Mouse (Mus musculus) CD8-positive naive resting alpha-beta T cell, adult 2 months (primary cell): ENCODE data around the gene Gm11020.

ENCODE experiments used
- DNase-seq, 2 experiments: peaks; one replicate each; pipeline ENCODE4 v3.0.0; 2022; ENCODE audit warnings: low read depth in 2 of 2, low spot score in 2 of 2

Gene Gm11020

GRCm38 (mm10) chr8:104341678-104342077 lies 20.3 kb downstream of the Gm11020 start:
- DNase-seq: no peak

GRCm38 (mm10) chr8:104342426-104342825 lies 21.1 kb downstream of the Gm11020 start:
- no peak for DNase-seq

DNA sequence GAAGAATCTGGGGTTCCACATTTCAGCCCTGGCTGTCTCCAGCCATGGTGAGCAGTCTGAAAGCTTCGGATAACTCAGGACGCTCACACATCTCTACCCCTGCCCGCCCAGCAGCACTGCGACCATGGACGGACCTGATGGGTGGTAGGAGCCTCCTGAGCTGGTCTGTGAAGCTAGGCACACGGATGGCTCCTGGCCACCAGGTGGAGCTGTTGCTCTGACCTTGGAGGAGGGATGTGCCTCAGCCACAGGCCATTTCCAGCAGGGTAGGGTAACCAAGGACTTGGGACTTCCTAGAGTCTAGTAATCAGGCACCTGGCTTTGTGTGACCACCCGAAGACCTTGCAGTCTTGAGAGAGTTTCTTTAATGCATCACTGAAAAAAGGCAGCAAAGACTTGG lies 22.6 kb downstream of the Gm11020 start:
- peak; percentile 71 to 79 for DNase-seq

- DNase-seq: no peak
Observed at GRCm38 (mm10) chr8:104344622-104345021, 23.3 kb downstream of the Gm11020 start.

GRCm38 (mm10) chr8:104346706-104347105 lies 25.3 kb downstream of the Gm11020 start:
- no peak for DNase-seq

DNA sequence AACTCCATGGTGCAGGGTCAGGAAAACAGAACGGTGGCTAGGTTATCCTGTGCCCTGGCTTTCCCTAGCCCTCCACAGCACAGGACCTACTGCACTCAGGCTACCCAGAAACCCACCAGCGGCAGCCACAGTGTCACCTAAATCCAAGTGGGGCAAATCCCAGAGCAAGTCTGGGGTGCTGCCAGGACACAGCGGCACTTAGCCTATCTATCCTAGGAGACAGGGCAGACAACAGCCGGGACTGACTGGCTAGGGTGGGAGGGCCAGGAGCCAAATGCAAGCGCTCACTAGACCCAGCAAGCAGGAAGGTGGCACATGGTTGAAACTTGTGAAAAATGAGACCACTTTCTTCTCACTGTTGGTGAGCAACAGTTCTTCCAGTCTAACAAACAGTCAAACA lies 27.6 kb downstream of the Gm11020 start:
- no peak for DNase-seq

DNA sequence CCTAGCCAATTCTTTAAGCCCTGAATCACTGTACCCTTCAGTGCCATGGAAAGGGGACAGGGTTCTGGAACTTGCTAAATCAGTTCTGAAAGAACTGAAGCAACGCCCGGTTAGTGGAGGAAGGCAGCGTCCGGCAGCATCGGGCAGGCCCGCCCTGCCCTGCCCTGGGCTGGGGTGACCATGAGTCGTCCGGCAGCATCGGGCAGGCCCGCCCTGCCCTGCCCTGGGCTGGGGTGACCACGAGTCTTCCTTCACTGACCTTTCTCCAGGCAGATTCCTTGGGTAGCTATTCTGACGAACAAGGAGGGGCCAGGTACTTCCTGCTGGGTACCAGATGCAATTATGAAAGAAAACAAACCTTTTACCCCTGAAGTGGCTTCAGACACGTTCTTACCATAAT lies 28.7 kb downstream of the Gm11020 start:
- no peak for DNase-seq

GRCm38 (mm10) chr8:104353186-104353585 lies 31.8 kb downstream of the Gm11020 start:
- DNase-seq: no peak

DNA sequence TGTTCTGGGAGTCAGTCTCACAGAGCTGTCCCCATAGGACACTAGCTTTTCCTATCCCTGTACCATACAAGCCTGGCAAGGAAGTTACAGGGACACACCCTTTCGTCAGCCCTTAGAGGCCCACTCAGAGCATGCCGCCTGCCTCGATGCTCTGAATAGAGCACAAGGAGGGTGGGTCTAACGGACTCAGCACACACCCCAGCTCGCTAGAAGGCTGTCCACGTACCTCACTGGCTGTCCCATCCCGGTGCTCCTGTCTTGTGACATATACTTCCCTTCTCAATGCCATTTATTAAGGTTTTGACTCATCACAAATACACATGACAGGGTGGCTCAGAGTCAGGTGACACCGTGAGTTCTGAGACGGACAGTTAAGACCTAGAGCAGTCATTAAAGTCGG lies 33.1 kb downstream of the Gm11020 start:
- no peak for DNase-seq

DNA sequence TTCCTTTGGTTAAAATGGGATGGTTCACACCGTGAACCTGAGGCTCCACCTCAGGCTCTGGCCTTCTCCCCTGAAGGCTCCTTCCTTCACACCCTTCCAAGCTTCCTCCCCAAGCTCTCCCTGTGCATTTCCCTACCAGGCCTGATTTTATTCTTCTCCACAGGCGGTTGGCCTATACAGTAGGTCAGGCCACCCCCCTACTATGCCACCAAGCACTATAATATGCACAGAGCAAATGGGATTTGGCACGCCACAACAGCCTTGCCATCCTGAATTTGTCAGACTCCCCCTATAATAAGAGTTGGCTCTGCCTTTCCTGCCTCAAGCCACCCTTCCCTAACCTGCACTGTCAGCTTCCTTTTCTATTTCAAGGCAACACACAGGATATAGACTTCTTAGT lies 37.3 kb downstream of the Gm11020 start:
- no peak for DNase-seq

DNA sequence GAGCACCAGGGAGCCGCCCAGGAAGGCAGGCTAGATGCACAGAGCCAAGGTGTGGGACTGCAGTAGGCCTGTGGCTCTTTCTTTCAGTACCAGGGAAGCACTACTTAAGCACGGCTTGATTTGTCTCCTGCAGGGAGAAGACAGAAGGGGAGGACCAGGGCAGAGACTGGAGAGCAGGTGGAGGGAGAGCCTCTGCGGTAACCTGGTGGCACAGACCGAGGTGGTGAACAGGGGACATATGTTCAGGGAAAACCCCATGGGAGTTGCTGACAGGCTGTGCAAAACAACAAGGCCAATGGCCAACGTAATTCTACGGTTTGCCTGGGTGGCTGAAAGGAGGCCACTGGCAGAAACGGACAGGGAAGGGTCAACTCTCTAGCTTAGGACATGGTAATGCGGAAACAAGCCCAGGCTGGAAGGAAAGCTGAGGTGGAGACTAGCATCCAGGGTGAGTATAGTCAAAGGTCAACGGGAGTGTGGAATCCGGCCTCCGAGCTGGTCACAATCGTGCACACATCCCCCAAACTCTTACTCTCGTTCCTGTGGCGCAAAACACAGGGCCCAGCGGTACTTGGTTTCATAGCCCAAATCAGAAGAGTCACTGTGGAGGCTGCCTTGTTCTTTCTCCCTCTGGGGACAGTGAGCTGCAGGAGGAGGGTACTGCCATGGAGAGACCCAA lies 38.5 kb downstream of the Gm11020 start:
- DNase-seq: no peak

DNA sequence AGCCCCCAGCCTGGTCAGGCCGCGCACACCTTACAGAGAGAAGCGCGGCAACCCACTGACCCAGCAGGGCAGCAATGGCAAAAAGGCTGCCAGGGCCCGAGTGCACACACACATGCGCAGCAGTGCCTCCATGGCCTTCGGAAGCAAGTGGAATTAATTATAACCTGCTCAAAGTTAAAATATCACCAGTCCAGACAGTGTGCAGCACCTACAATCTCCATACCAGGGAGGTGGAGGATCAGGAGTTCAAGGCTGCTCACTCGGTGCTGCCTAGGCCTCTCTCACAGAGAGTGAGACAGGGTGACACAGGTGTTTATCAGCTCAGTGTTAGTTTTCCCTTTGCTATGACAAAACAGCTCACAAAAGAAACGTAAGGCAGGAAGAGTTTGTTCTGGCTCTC lies 44.3 kb downstream of the Gm11020 start:
- no peak for DNase-seq

DNA sequence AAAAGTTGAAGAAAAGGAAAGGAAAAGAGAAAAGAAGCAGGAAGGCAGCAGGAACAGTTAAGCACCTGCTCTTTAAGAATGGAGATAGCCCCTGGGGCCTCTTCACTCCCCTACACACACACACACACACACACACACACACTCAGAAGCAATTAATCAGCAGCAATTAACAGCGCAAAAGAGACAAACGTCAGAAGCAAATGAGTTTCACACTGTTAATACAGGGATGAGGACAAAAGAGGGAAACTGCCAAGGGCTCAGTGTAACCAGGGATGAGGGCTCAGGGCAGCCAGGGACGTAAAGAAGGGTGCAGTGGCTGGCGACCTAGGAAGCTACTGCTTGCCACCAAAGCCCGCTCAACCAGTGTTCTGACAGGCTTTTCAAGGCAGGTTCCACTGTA lies 46.0 kb downstream of the Gm11020 start:
- DNase-seq: no peak

DNA sequence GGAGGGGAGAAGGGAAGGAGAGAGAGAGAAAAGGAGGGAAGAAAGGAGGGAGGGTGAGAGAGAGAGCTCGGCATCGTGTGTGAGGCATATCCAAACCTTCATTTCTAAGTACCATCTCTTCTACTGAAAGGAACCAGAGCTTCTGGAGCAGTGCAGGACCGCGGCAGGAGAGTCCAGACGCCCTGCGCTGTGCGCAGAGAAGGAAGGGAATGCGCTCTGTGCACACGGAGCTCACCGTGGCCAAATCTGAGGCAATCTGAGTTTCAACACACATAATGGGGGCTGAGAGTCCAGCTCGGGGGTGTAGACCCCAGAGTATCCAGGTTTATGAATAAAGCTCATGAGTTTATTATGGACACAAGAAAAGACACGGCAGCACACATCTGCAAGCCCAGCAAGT lies 48.2 kb downstream of the Gm11020 start:
- no peak for DNase-seq

- no peak for DNase-seq
Observed at GRCm38 (mm10) chr8:104370071-104370470, 48.7 kb downstream of the Gm11020 start.

DNA sequence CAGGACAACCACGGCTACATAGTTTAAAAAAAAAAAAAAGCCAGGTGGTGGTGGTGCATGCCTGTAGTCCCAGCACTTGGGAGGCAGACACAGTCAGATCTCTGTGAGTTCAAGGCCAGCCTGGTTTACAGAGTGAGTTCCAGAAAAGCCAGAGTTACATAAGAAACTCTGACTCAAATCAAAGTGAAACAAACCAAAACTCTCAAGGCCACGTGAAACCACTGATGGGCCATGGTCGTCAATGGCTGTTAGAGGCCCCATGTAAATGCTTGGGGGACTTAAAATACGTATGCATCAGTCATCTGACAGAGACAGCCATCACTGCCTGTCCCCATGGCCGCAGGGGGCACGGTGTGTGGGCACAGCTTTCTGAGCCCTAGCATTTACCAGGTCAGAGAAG lies 49.8 kb downstream of the Gm11020 start:
- no peak for DNase-seq
